Mouse (Mus musculus): Measurements from ENCODE around the gene Smyd2.

The Smyd2 gene

DNA sequence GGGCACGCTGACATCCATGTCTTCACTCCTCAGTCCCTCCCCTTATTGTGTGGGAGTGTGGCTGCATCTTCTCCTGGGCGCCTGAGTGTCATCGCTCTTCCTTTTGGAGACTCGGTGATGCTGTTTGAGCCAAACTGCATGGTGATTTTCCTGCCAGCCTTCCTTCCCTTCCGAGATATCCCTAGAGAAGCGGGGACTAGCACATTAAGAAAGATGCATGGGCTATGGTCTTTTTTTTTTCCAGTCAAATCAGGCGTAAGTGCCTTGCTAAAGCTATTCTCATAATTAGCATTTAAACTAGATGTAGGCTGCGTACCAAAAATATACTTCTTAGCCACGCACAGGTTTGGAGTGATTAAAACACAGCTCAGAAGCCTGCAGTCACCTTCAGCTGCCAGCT is 28.0 kb downstream of the Smyd2 start:
- no peak for TF ChIP-seq GATA4 (IDR thresholded peaks at IDR 0.05; ENCODE audit: insufficient replicate concordance, low read length)

- TF ChIP-seq GATA4 (IDR thresholded peaks at IDR 0.05; ENCODE audit: insufficient replicate concordance, low read length) = no peak
Observed at GRCm38 (mm10) chr1:189888749-189889148, 33.4 kb downstream of the Smyd2 start.

DNA sequence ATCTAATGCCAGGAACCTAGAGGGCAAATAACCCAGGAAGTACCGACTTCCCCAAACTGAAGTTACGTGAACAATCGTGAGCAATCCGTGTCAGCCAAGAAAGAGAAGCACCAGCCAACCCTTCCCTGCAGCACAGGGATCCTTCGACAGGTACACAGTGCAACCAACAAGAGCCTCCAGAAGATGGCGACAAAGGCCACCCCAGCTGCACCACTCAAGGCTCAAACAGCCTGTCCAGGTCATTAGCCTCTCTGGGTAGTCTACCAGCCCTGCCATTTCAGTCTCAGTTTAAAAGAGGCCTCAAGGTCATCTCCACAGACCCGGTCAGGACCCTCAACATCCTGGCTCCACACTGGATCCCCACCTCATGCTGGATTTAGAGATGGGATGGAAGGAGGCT is 34.6 kb downstream of the Smyd2 start:
- no peak for TF ChIP-seq GATA4 (IDR thresholded peaks at IDR 0.05; ENCODE audit: insufficient replicate concordance, low read length)

DNA sequence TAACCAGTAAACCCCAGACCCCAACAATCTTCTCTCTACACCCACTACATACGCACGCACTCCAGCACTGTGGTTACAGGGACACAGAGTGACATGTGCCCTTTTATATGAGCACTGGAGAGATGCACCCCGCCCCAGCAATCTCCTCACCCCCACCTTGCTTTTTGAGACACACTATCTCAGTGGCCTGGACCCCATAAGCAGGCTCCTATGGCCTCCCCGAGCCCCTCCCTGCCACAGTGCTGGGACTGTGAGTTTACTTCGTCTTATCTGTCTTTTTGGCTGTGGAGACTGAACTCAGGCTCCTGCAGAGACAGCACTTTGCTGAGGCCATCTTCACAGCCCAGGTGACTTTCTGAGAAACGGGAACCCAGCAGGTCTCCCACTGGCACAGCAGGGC is 36.2 kb downstream of the Smyd2 start:
- TF ChIP-seq GATA4 (IDR thresholded peaks at IDR 0.05; ENCODE audit: insufficient replicate concordance, low read length) = no peak

- no peak for TF ChIP-seq GATA4 (IDR thresholded peaks at IDR 0.05; ENCODE audit: insufficient replicate concordance, low read length)
Observed at GRCm38 (mm10) chr1:189884951-189885350, 37.2 kb downstream of the Smyd2 start.

DNA sequence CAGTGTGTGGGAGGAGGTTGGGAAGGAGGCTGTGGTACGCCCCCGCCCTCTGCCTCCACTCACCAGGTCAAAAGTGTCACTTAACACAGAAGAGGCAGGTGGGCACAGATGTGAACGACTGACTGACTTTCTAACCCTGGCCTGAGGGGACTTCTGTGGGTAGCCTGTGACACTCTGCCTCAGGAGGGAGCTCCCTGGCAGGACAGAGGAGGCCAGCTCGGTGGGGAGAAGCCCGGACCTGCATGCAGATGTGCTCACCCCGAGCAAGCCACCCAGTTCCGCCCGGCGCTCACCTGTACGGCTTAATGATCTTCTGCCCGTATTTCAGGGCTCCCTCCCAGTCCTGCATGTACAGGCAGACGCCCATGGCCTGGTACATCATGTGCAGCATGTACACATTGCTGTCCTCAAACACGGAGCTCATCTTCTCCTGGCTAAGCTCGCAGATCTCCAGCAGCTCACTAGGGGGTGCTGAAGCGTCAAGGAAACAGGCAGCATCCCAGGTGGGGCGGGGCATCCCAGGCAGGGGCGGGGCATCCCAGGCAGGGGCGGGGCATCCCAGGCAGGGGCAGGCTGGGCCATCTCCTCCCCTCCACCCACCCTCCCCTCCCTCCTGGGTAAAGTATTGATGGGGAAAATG is 38.5 kb downstream of the Smyd2 start:
- TF ChIP-seq GATA4 (IDR thresholded peaks at IDR 0.05; ENCODE audit: insufficient replicate concordance, low read length) = no peak

GRCm38 (mm10) chr1:189882886-189883285 is 39.3 kb downstream of the Smyd2 start:
- TF ChIP-seq GATA4 (IDR thresholded peaks at IDR 0.05; ENCODE audit: insufficient replicate concordance, low read length) = no peak

GRCm38 (mm10) chr1:189880745-189881144 is 41.4 kb downstream of the Smyd2 start:
- TF ChIP-seq GATA4 (IDR thresholded peaks at IDR 0.05; ENCODE audit: insufficient replicate concordance, low read length) = no peak

DNA sequence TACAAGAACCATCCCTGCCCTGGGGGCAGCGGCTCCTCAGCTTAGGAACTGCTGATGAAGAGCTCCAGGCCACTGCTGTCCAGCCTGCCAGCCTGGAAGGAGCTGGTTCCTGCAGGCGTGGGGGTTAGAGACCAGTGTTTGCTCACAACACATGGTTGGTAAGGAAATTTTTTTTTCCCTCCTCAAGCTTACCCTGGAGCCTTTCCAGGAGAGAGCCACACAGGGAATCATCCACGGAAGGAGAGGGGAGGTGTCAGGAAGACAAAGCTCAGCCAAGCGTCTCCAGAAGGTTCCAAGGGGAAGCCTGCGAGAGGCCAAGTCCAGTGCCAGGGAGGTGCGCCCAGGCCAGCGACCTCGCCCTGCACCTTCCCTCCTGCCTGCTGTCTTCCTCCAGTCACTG is 42.2 kb downstream of the Smyd2 start:
- TF ChIP-seq GATA4 (IDR thresholded peaks at IDR 0.05; ENCODE audit: insufficient replicate concordance, low read length) = no peak

GRCm38 (mm10) chr1:189879212-189879611 is 43.0 kb downstream of the Smyd2 start:
- no peak for TF ChIP-seq GATA4 (IDR thresholded peaks at IDR 0.05; ENCODE audit: insufficient replicate concordance, low read length)

- TF ChIP-seq GATA4 (IDR thresholded peaks at IDR 0.05; ENCODE audit: insufficient replicate concordance, low read length) = no peak
Observed at GRCm38 (mm10) chr1:189876162-189876561, 46.0 kb downstream of the Smyd2 start.

DNA sequence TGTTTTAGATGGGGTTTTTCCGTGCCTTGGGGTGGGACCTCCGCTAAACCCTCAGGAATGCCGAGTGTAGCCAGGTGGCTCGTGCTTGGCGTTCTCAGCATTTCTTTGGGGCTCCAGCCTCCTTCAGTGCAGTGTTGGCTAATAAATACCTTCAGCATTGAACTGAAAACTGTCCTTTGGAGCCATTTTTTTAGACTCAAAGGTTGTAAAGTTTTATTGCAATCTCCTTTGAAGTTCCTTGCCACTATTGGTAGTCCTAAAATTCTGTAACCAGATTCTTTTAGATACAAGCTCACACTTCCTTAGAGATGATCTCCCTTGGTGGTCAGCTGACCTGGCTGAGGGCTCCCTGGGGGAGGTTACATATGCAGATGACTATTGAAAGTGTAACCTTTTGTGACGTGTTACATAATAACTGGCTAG is 46.7 kb downstream of the Smyd2 start:
- no peak for TF ChIP-seq GATA4 (IDR thresholded peaks at IDR 0.05; ENCODE audit: insufficient replicate concordance, low read length)

GRCm38 (mm10) chr1:189873591-189873990 is 48.6 kb downstream of the Smyd2 start:
- no peak for TF ChIP-seq GATA4 (IDR thresholded peaks at IDR 0.05; ENCODE audit: insufficient replicate concordance, low read length)

DNA sequence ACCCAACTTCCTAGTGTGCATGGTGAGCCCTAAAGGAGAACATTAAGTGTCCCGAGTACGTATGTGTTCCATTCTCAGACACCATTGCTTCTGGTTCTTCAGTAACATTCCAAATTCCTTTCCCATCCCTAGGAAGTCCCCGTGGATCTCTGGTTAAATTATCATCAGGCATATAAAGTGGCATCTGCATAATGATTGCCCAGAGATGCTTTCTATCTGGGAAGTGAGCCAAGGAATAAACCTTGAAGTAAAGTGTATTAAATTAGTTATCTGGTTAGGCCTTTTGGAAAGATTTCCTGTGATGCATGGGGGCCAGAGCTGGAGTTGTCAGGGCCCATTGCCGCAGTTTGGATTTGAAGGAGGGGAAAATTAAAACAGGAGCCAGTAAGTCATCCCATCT is 50.1 kb downstream of the Smyd2 start:
- TF ChIP-seq GATA4 (IDR thresholded peaks at IDR 0.05; ENCODE audit: insufficient replicate concordance, low read length) = no peak

GRCm38 (mm10) chr1:189871625-189872024 is 50.5 kb downstream of the Smyd2 start:
- no peak for TF ChIP-seq GATA4 (IDR thresholded peaks at IDR 0.05; ENCODE audit: insufficient replicate concordance, low read length)

- TF ChIP-seq GATA4 (IDR thresholded peaks at IDR 0.05; ENCODE audit: insufficient replicate concordance, low read length) = no peak
Observed at GRCm38 (mm10) chr1:189870539-189870938, 51.6 kb downstream of the Smyd2 start.

DNA sequence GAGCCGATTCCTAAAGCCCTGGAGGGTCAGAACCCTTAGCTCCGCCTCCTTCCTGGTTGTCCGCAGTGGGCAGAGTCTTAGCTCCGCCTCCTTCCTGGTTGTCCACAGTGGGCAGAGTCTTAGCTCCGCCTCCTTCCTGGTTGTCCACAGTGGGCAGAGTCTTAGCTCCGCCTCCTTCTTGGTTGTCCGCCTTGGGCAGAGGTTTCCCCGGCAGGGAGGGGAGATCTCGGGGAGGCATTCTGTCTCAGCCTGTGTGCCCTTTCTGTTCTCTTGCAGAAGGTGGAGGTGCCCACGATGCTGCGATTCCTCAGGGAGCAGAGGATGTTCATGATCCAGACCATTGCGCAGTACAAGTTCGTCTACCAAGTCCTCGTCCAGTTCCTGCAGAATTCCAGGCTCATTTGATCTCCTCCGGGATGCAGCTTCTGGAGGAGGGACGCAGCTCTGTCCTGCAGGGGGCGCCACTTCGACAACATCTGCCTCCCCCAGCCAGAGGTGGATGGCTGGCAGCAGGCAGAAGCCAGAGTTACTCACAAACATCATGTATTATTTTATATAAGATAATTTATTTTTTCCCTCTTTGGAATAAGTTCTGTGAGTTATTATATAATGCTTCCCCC is 52.4 kb downstream of the Smyd2 start:
- no peak for TF ChIP-seq GATA4 (IDR thresholded peaks at IDR 0.05; ENCODE audit: insufficient replicate concordance, low read length)
